Mouse (Mus musculus) embryonic facial prominence, embryonic 15.5 days (tissue): ENCODE data around the gene Gpr107. TPM values are rescaled to one million over a fixed set of nuclear protein-coding genes. Genes with fewer than 3 reads are reported as not detected.

Experiments used
- ATAC-seq: fragments of 200-750 bp; cut with Nextera tagmentation; 2 replicates; pipeline ENCODE4 v1.8.0; 2017; ENCODE audit warnings: low read depth, moderate TSS enrichment; ENCODE audit not compliant: insufficient number of reproducible peaks, low FRiP score, low TSS enrichment
- H3K27ac ChIP-seq: fragments of 300-500 bp; sonication (generic); replicated peaks from 2 replicates; pipeline ENCODE4 v1.5.1; 2015; ENCODE audit warnings: mild to moderate bottlenecking, inconsistent platforms
- H3K27me3 ChIP-seq: fragments of 300-500 bp; sonication (generic); 2 replicates; pipeline ENCODE4 v1.6.1; 2015; ENCODE audit warnings: inconsistent platforms
- H3K36me3 ChIP-seq: fragments of 300-500 bp; sonication (generic); 2 replicates; pipeline ENCODE4 v1.6.1; 2015; ENCODE audit warnings: mild to moderate bottlenecking, inconsistent platforms
- H3K4me1 ChIP-seq: fragments of 300-500 bp; sonication (generic); 2 replicates; pipeline ENCODE4 v1.6.1; 2015; ENCODE audit warnings: inconsistent platforms
- H3K4me2 ChIP-seq: fragments of 300-500 bp; sonication (generic); replicated peaks from 2 replicates; pipeline ENCODE4 v1.6.1; 2015; ENCODE audit warnings: mild to moderate bottlenecking, inconsistent platforms
- H3K4me3 ChIP-seq: fragments of 300-500 bp; sonication (generic); replicated peaks from 2 replicates; pipeline ENCODE4 v1.5.1; 2015; ENCODE audit warnings: mild to moderate bottlenecking, inconsistent platforms
- H3K9ac ChIP-seq: fragments of 300-500 bp; sonication (generic); 2 replicates; pipeline ENCODE4 v1.6.1; 2015; ENCODE audit warnings: inconsistent platforms
- H3K9me3 ChIP-seq: fragments of 300-500 bp; sonication (generic); replicated peaks from 2 replicates; pipeline ENCODE4 v1.6.1; 2016; ENCODE audit warnings: inconsistent platforms
- WGBS: fragments of 180-500 bp; shearing (Covaris S2); methylation state at CpG from one replicate; pipeline ENCODE4 v1.1.7; 2015; 5-methylcytosine and 5-hydroxymethylcytosine counted together
- polyA plus RNA-seq: library from polyadenylated mRNA; unstranded; fragments of >200 nt; fragmentation: Nextera tagmentation; extraction: Ambion mirVana; gene quantifications from 2 replicates; pipeline ENCODE4 v1.2.1, GENCODE M21; 2015

The Gpr107 gene
- polyA plus RNA-seq, 1 experiment from 2014 or later = 40.6 TPM

DNA sequence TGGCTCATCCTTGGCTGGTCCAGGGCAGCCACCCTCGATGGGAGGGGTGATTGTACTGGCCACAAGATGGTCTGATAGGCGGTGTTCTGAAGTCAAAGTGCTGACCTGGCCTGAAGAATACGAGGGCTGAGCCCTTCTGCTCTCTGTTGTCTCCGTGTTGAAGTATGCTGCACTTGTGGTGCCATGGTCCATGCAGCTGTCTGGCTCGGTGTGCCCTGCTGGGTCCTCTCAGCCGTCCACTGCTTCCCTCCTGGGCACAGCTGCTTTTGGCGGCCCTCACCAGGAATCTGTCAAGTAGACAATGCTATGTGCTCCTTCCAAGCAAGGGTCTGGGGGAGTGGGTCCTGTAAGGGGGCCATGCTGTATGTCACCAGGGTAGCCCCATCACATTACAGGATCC lies 68.7 kb downstream of the Gpr107 start:
- H3K9me3 ChIP-seq = no peaks in the 10 kb centered on the region
- no peak overlapping the region for H3K4me2 ChIP-seq
- WGBS = 63% methylated on average over 7 of the region's 7 CpGs
- H3K27ac ChIP-seq = no peak overlapping the region
- H3K36me3 ChIP-seq = no peaks in the 10 kb centered on the region
- no peaks in the 10 kb centered on the region for H3K27me3 ChIP-seq
- no peak overlapping the region for H3K9ac ChIP-seq
- H3K4me3 ChIP-seq = no peak overlapping the region
- H3K4me1 ChIP-seq = no peaks in the 10 kb centered on the region
- no peak for ATAC-seq

DNA sequence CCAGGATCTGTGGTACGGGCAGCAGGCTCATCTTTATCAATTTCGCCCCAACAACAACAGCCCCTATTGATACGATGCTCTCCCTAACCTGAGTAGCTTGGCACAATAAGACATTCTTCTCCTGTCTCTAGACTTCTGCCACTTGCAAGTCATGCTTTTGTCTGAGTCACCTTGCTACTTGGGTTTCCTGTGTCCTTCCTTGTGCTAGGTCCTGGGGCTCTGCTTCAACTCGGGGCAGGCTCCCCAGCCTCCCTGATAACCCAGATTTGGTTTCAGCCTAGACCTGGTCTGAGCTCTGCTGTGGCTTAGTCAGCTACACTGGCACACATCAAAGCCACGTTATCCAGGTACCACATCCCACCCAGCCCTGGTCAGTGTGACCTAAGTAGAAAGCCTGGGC lies 69.5 kb downstream of the Gpr107 start:
- no peaks in the 10 kb centered on the region for H3K4me1 ChIP-seq
- 71% methylated on average over 5 of the region's 5 CpGs for WGBS
- H3K27ac ChIP-seq = no peak overlapping the region
- no peaks in the 10 kb centered on the region for H3K9me3 ChIP-seq
- no peaks in the 10 kb centered on the region for H3K27me3 ChIP-seq
- H3K36me3 ChIP-seq = no peaks in the 10 kb centered on the region
- no peak for ATAC-seq
- H3K4me2 ChIP-seq = no peak overlapping the region
- H3K4me3 ChIP-seq = no peak overlapping the region
- no peak overlapping the region for H3K9ac ChIP-seq

DNA sequence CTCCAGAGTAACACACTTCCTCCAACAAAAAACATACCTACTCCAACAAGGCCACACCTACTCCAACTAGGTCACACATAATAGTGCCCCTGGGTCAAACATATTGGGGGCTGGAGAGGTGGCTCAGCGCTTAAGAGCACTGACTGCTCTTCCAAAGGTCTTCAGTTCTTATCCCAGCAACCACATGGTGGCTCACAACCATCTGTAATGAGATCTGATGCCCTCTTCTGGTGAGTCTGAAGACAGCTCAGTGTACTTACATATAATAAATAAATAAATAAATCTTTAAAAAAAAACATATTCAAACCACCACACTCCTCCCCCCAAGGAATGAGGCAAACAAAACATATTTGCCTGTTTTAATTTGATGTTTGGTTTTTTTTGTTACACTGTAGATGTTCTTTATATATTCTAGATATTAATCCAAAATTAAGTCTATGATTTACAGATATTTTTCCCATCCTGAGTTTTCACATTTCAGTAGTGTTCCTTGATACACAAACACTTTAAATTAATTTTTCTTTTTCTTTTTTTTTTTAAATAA lies 76.7 kb downstream of the Gpr107 start:
- Histone ChIP-seq H3K9ac (no peak overlapping the region), H3K4me2 (no peak overlapping the region), H3K4me3 (no peak overlapping the region), H3K27ac (no peak overlapping the region), H3K27me3 (no peaks in the 10 kb centered on the region), H3K36me3 (no peaks in the 10 kb centered on the region), H3K9me3 (0 out of 2 replicates have a peak, but pooled peaks cover 4% of the 10 kb centered on the region), H3K4me1 (no peaks in the 10 kb centered on the region)
- WGBS = 71% methylated on average over 1 of the region's 1 CpGs
- ATAC-seq = no peak

DNA sequence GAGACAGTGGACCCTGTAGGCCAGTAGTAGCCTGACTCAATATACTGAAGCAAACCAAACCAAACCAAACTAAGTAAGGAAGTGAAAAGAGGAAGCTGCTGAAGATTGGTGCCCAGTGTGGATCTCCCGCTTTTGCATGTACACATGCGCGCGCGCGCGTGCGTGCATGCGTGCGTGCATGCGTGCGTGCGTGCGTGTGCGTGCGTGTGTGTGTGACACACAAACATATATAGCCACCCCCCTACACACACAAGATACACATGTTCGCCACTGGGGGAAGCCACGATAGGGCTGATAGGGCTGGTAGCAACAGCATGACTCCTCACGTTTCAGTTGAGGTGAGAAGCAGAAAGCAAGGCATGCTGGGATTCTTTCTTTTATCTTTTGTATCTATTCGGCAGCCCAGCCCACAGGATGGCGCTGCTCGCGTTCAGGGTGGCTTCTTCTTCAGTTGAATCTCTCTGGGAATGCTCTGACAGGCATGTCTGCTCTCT lies 87.1 kb downstream of the Gpr107 start:
- Histone ChIP-seq H3K27ac (no peak overlapping the region), H3K4me1 (peaks cover 20% of the 10 kb centered on the region), H3K9me3 (no peaks in the 10 kb centered on the region), H3K4me2 (peak overlapping the region; percentile 28), H3K4me3 (0 out of 2 replicates have a peak overlapping the region, but pooled peaks have one; percentile 9), H3K27me3 (no peaks in the 10 kb centered on the region), H3K36me3 (no peaks in the 10 kb centered on the region), H3K9ac (no peak overlapping the region)
- no peak for ATAC-seq
- WGBS = 42% methylated on average over 23 of the region's 23 CpGs

DNA sequence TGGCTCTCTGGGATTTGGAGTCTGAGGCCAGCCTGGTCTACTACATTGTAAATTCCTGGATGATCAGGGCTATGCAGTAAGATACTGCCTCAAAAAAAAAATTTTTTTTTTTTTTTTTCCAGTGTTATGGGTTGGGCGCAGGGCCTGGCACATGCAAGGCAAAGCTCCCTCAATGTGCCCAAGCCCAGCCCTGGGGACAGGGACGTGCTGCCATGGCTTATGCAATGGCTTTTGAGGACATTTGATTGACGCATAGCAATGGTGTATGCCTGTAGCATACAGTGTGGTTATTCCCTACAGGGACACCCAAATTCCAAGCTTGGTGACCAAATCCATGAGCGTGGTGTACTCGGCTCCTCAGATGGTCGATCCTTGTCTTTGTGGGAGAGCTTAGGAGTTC lies 87.7 kb downstream of the Gpr107 start:
- no peak for ATAC-seq
- Histone ChIP-seq H3K27me3 (no peaks in the 10 kb centered on the region), H3K4me2 (no peak overlapping the region), H3K27ac (no peak overlapping the region), H3K4me3 (no peak overlapping the region), H3K9me3 (no peaks in the 10 kb centered on the region), H3K36me3 (no peaks in the 10 kb centered on the region), H3K9ac (no peak overlapping the region), H3K4me1 (peaks cover 26% of the 10 kb centered on the region)
- 68% methylated on average over 6 of the region's 6 CpGs for WGBS

DNA sequence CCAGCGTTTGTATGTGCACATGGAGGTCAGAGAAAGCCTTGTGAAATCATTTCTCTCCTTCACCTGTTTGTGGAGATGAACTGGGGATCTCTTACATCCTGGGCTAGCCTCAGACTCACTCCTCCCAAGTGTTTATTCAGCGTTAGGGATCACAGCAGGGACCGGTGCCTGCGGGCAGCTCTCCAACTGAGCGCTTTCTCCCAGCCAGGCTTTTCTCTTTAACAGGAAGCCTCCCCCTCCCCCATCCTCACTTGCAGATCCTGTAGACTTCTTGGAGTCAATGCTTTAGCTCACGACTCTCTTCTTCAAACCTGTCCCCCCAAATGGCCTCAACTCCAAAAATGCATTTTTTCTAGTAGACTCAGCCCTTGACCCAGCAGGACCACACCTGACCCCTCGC lies 89.5 kb downstream of the Gpr107 start:
- 10% methylated on average over 7 of the region's 7 CpGs for WGBS
- H3K9me3 ChIP-seq = no peaks in the 10 kb centered on the region
- H3K9ac ChIP-seq = no peak overlapping the region
- ATAC-seq = no peak
- H3K4me3 ChIP-seq = no peak overlapping the region
- H3K4me1 ChIP-seq = peaks cover 37% of the 10 kb centered on the region
- H3K36me3 ChIP-seq = no peaks in the 10 kb centered on the region
- H3K27ac ChIP-seq = no peak overlapping the region
- H3K27me3 ChIP-seq = no peaks in the 10 kb centered on the region
- H3K4me2 ChIP-seq = no peak overlapping the region

DNA sequence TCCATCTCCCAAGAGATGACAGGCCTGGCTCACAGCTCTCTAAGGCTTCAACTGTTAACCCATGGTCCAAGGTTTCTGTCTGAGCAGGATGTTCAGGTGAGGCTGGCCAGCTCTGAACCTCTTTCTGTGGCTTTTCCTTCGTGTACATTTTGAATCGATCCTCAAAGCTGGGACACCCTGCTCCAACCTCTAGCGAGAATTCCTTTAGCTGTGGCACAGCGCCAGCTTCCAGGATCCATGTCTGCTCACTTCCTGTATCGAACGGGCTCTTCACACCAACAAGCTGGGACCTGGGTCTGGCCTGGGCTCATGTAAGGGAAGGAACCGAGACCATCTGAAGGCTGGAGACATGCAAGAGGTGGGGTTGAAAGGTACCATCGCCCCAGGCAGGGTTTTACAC lies 92.1 kb downstream of the Gpr107 start:
- 46% methylated on average over 8 of the region's 8 CpGs for WGBS
- H3K9me3 ChIP-seq = no peaks in the 10 kb centered on the region
- H3K4me1 ChIP-seq = peaks cover 51% of the 10 kb centered on the region
- no peak overlapping the region for H3K9ac ChIP-seq
- no peak overlapping the region for H3K4me3 ChIP-seq
- H3K4me2 ChIP-seq = no peak overlapping the region
- no peaks in the 10 kb centered on the region for H3K27me3 ChIP-seq
- no peak for ATAC-seq
- H3K27ac ChIP-seq = 0 out of 2 replicates have a peak overlapping the region, but pooled peaks have one; percentile 22
- no peaks in the 10 kb centered on the region for H3K36me3 ChIP-seq

DNA sequence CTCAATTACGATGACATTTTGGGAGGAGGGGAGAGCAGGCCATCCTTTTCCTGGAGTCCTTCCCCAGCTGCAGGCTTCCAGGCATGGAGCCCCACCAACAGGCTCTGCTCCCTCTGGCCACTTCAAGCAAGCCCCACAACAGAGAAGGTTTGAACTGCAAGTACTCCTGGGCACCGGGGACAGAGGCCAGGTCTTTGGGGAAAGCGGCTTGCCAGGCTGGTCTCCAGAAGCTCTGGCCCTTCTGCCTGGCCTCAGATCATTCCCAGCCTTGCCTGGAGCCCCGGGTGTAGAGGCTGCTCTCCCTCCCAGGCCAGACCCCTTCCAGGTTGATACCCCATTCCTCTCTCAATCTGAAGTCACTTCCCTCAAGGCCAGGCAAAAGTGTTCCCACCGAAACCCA lies 92.9 kb downstream of the Gpr107 start:
- no peak for ATAC-seq
- 0 out of 2 replicates have a peak overlapping the region, but pooled peaks have one; percentile 75 for H3K27ac ChIP-seq
- WGBS = 12% methylated on average over 5 of the region's 5 CpGs

DNA sequence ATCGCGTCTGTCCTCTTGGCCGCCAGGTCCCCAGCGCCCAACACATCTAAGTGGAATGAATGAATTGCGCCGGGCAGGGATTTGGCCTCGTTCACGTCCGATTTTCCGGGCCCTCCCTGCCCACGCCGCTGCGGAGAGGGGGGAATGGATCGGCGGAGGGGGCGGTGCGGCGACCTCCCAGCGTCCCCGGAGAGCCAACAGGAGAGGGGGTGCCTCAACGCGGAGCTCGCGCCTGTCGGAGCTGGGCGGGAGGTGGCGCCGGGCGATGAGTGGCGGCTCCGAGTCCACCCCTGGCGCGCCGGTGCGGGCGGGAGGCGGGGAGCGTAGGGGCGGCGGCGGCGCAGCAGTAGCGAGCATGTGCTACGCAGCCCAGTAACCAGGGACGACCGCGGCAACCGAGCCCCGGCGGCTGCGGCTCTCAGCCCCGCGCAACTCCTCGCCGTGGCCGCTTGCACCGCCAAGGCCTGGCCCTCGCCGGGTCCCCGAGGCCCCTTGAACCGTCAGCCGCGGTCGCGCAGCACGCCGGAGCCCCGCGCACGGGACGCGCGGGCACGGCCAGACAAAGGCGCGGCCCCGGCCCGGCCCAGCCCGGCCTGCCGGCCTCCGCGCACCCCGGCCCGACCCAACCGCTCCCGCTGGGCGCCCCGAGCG lies 93.5 kb downstream of the Gpr107 start, which contains the start of gene Ncs1:
Ncs1 (plus strand) TSS at position 333 of the 651 bp plus-strand sequence.
- Histone ChIP-seq H3K27ac (peak within 1 kb of the TSS; percentile 75), H3K4me1 (peaks cover 44% of the 10 kb centered on the region), H3K36me3 (no peaks in the 10 kb centered on the region), H3K4me3 (peak within 1 kb of the TSS; percentile 87), H3K9ac (peak within 1 kb of the TSS; percentile 81), H3K27me3 (no peaks in the 10 kb centered on the region), H3K9me3 (no peaks in the 10 kb centered on the region), H3K4me2 (peak within 1 kb of the TSS; percentile 95)
- WGBS = under 1% methylated on average over 86 of the region's 89 CpGs
- peak; percentile 89 for ATAC-seq

More for the DNA sequence above, 92.9 kb downstream of the Gpr107 start:
- peak overlapping the region; percentile 95 for H3K4me2 ChIP-seq
- peak overlapping the region; percentile 87 for H3K4me3 ChIP-seq
- no peaks in the 10 kb centered on the region for H3K9me3 ChIP-seq
- H3K4me1 ChIP-seq = peaks cover 44% of the 10 kb centered on the region
- H3K27me3 ChIP-seq = no peaks in the 10 kb centered on the region
- no peaks in the 10 kb centered on the region for H3K36me3 ChIP-seq
- peak overlapping the region; percentile 81 for H3K9ac ChIP-seq

DNA sequence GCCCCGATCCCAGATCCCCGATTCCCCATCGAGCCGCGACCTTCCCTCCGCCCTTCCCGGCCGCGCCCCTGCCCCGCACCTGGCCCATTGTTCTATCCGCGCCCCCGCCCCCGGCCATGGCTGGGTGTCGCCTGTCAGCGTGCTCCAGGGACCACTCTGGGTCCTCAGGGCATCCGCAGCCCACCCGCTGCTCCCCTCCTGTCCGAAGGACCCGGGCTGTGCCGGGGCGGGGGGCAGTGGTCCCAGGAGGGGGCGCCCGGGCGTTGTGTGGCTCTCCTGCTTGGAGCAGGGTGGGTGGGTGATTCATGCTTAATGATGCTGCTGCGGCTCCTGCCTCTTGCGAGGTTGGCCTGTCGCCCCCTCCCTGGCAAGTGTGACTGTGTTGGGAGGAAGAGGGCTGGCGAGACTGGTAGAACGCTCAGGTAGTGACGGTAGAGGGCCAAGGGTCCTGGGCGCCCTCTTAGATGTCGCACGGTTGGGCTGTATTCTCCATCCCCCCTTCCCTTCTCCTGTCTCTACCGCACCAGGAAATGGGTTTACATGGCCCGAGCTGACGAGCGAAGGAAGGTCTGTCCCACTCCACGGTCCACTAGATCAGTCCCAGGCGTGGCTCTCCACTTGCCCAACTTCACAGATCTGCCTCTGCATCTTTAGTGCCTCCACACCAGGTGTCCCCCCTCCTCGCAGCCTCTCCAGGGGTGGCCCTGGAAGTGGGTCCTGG lies 94.3 kb downstream of the Gpr107 start:
- Histone ChIP-seq H3K4me2 (peak overlapping the region; percentile 95), H3K4me3 (peak overlapping the region; percentile 87), H3K4me1 (peaks cover 42% of the 10 kb centered on the region)

DNA sequence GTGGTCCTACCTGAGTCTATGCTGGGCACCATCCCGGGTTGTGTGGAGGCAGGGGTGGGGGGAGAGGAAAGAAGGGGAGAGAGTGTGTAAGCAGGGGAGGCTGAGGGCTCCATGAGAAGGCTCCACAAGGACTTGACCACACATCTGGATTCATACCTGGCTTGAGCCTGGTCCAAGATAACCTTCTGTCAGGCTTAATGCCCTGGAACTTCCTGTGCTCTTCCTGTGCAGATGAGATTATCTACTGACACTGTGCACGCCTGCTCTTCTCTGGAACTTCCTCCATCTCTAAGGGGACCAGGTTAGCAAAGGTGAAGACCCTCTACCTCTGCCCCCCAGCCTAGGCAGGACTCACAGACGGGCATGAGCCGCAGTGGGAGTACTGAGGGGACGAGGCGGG lies 96.7 kb downstream of the Gpr107 start:
- H3K27me3 ChIP-seq = no peaks in the 10 kb centered on the region
- no peak overlapping the region for H3K4me3 ChIP-seq
- no peaks in the 10 kb centered on the region for H3K9me3 ChIP-seq
- ATAC-seq = no peak
- H3K27ac ChIP-seq = no peak overlapping the region
- H3K9ac ChIP-seq = no peak overlapping the region
- WGBS = 83% methylated on average over 6 of the region's 6 CpGs
- H3K4me1 ChIP-seq = peaks cover 35% of the 10 kb centered on the region
- no peak overlapping the region for H3K4me2 ChIP-seq
- H3K36me3 ChIP-seq = no peaks in the 10 kb centered on the region

More for the DNA sequence above, 94.3 kb downstream of the Gpr107 start:
- peak; percentile 34; the same call in 1 of the 2 replicates for ATAC-seq
- H3K36me3 ChIP-seq = no peaks in the 10 kb centered on the region
- no peaks in the 10 kb centered on the region for H3K27me3 ChIP-seq
- WGBS = under 1% methylated on average over 41 of the region's 41 CpGs
- H3K27ac ChIP-seq = peak overlapping the region; percentile 75
- no peaks in the 10 kb centered on the region for H3K9me3 ChIP-seq
- peak overlapping the region; percentile 81 for H3K9ac ChIP-seq
